Mouse (Mus musculus) testis, adult 2 months (tissue): ENCODE measurements at regions not wholly inside any gene's neighbourhood (a gene's known extent, or its start where the extent isn't known, plus 50 kb on each side); places are given as distances from the start of the nearest gene placed in this dataset.

Experiments
- CTCF ChIP-seq: fragments of 200-500 bp; IDR thresholded peaks from 2 replicates; pipeline ENCODE4 v1.5.1; 2012; ENCODE audit warnings: low read depth, mild to moderate bottlenecking, inconsistent platforms, low read length, moderate library complexity; ENCODE audit not compliant: control insufficient read depth, insufficient read depth, insufficient replicate concordance
- POLR2A ChIP-seq: fragments of 200-500 bp; IDR thresholded peaks from 2 replicates; pipeline ENCODE4 v1.6.1; 2012; ENCODE audit warnings: low read depth, mild to moderate bottlenecking, inconsistent platforms, low read length, moderate library complexity; ENCODE audit not compliant: control insufficient read depth

GRCm38 (mm10) chr7:83489790-83490189 is 94.9 kb upstream of the Tmc3 start:
- TF ChIP-seq POLR2A = no peak
- TF ChIP-seq CTCF = no peak
